Mouse (Mus musculus): ENCODE measurements at regions not wholly inside any gene's neighbourhood (a gene's known extent, or its start where the extent isn't known, plus 50 kb on each side); places are given as distances from the start of the nearest gene placed in this dataset.

DNA sequence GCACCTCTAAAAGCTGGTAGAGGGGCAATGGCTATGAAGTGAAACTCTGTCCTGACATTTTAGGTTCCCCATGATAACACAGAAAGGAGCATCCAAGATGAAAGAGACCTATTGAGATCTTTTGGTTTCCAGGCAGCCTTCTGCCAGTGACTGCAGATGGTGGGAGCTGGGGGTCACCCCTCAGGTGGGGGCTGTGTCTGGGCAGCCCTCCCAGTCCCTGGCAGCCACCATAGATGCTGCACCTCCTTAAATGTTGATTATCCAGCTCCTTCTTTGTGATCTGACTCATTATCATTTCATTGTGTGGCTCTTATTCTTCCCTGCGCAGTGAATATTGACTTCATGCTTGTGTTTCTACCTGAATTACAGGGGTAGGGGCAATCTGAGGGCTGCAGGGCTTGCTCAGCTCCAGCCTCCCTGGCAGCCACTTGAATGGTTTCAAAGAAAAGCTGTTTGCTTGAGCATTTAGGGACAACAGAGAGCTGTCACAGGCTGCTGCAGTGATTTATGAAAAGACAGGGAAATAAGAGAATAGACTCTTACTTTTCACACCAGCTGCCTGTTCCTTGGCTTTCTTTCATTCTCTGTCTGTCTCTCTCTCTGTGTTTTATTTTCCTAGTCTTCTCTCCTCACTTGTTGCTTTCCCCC lies 113.1 kb upstream of the Jag1 start:
- DNase-seq = no peak

DNA sequence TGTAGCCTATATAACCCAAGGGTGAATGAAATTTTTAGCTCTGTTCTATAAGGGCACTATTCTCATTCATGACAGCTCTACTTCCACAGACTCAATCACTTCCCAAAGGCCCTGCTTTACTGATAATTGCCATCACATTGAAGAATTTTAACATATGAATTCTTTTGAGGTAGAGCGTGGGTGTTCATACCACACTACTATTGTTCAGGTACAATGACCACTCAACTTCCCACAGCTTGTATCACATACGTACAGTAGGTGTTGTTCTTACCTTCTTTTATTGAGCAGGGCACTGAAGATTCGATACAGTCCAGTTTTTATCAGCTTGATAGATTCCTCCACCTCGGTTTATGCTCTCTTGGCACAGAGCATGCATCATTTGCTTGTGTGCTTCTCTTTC lies 111.1 kb upstream of the Jag1 start:
- no peak for DNase-seq

DNA sequence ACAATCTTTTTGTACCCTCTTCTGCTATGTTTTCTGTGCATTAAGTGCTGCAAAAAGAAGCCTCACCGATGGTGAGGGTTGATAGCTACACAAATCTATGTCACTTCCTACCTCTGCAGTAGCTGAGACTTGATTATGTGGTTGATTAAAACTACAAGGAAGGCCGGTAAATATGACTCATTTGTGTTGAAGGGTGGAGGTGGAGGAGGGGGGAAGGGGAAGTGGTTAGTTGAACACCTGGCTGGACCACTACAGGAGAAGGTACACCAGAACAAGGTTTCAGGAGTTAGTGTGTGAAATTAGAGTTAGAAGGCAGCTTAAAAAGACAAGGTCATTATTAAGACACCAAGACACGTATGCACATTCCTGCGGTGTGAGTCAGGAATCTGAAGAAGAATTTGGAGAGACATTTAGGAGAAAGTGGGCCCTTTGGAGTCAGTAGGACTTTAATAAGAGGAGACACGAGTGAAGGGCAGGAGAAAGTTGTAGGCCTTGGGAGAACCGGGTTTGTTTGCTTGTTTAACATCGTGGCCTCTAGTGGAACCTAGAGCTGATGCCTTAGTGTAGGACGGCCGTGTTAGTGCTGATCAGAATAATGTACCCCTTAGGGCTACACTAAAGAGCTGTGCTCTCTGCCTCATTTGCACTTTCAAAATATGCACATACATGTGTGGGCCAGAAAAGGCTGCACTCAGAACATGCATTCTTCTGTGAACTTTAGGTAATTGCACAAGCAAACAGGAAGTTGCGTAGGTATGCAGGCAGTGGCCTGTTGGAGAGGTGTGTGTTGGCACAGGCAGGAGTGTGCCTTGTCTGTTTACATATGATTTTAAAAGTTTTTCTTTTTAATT lies 108.5 kb upstream of the Jag1 start:
- no peak for DNase-seq

DNA sequence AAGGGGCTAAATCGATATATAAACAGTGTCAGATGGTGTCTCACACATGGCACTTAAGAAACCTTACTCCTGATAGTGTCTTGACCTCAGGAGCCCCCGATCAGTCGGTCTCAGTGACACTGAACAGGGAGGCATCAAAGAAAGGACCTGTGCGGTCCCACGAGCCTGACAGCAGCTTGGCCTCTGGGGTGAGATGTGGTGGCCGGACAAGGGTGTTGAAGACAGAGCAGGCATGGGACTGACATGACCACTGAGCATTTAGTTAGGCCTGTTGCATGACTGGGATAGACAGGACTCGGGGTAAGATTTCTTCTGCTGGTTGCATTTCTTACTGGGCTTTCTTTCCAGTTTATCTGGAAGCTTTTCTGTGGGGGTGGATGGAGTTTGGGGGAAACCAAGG lies 99.3 kb upstream of the Jag1 start:
- no peak for DNase-seq

DNA sequence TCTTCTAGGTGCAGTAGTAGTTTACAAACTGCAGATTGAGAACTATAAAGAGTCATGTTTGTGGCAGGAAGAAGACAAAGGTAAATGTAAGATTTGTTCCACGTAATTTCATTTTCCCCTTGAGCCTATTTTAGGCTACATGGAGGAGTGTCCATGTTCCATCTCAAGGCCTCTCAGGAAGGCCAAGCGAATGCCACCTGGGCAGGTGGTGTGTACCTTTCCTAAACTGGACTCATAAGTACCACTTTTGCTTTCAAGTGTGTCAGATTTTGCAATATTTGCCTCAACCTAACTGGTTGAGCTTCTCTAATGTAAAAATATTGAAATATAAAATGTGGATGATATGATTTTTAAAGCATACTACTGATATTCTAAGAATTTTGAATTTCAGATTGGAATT lies 91.4 kb upstream of the Jag1 start:
- no peak for DNase-seq

DNA sequence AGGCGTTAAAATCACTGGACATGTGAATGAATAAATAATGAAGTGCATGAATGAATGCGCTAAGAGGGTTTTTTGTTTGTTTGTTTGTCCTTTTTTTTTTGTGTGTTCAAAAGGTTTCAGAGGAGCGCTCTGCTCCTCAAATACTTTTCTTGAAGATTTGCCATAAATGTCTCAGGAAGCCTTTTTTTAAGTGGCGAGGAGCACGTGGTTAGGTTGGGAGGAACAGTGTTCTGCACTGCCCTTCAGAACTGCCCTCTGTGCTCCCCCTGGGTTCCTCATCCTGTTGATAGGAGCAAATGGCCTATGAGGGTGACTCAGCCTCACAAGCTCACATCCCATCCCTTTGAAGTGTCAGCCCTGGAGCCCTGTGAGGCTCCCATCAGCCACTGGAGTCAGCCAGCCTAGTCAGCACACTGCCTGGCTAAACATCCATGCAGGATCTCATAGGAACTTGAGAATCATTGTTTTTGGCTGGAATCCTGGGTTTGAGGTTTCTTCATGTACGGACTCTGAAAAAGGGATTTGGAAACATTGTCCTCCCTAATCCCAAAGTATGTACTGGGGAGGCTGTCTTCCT lies 87.9 kb upstream of the Jag1 start:
- DNase-seq = no peak

DNA sequence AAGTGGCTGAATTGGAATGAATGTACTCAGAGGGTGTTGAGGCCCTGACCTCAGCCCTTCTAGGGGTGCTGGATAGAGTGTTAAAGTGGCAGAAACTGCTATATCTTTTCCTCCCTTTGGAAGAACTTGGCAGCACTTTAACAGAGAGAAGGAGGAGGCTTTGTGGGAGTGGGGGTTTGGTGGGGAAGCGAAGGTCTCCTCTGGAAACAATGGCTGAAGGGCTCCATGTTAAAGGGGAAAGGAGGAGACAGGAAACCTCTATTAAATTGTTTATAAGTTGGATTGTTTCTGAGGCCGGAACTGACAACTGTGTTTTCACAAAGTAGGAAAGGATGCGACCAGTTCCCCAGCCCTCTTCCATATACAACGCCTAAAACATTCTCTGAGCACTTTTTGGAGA lies 83.7 kb upstream of the Jag1 start:
- no peak for DNase-seq

DNA sequence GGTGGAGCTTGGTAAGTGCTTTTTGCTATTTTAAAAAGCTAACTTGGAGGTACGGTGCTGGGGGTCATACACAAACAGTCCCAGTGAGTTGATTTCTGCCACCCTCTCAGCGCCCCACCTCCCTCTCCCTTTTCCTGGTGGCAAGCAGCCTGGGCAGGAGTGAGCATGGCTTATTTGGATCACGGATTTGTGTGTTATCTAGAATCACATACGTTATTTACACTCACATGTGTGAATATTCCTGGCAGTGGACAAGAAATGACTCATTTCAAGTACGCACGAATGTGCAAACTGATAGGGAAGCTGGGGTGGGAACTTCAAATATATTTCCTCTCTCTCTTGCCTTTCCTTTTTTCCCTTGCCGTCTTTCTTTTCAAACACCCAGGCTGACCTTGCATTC lies 75.7 kb upstream of the Jag1 start:
- no peak for DNase-seq

DNA sequence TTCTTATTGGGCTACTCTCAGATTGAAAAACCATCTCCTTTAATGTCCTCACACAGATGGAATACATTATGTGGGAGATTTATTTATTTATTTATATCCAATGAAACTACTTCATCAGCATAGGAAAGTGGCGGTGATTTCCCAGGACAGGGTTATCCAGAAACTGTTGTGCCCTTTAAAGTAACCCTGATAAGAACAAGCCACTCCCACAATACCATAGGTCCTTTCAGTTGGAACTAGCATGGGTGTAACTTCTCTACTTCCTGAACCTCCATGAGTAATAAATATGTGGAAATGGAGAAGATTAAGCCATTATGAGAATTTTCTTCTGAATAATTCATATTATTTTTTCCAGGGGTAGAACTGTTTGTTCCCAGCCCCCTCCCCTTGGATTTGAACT lies 52.7 kb upstream of the Jag1 start:
- DNase-seq = no peak

DNA sequence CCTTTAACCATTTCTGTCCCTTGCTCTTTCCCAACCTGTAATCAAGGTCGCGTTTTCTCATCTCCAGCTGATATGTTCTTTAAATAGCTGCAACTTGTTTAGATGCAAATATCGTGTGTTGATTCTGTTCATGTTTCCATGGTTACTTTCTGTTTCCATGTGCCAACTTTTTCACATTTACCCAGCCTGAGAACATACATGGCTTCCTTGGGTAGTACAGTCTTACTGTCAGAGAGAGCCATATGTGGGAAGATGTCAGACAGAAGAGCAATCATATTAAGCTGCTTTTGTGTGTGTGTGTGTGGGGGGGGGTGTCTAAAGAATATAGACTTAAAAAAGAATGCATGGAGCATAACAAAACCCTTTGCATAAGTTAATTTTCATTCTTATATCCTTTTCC lies 52.2 kb upstream of the Jag1 start:
- DNase-seq = no peak
